Mouse (Mus musculus): ENCODE data around the gene Plcb4. TPM values are rescaled to one million over a fixed set of nuclear protein-coding genes. Genes with fewer than 3 reads are reported as not detected.

Plcb4 gene
- polyA plus RNA-seq, 1 experiment from 2014 or later: 44.9 TPM

- no peak overlapping the region for H3K4me2 ChIP-seq (ENCODE audit: low read length)
- H3K27me3 ChIP-seq (ENCODE audit: control insufficient read depth, insufficient read depth, low read length): no peaks in the 10 kb centered on the region
- ATAC-seq (ENCODE audit: insufficient number of reproducible peaks, insufficient read depth, low FRiP score, low read depth): no peak
- no peaks in the 10 kb centered on the region for H3K9me3 ChIP-seq (ENCODE audit: control insufficient read depth, low read length)
- H3K4me3 ChIP-seq (ENCODE audit: control insufficient read depth in 1 of 2, insufficient read depth in 1 of 2, low read depth in 1 of 2, low read length in 2 of 2): no peak overlapping the region
- H3K36me3 ChIP-seq (ENCODE audit: control insufficient read depth, insufficient read depth, low read length): no peaks in the 10 kb centered on the region
- 87% methylated on average over 2 of the region's 2 CpGs for WGBS
- H3K4me1 ChIP-seq (ENCODE audit: control insufficient read depth in 2 of 2, insufficient read depth in 2 of 2, low read length in 2 of 2): peaks cover 4 to 18% of the 10 kb centered on the region in 2 experiments; a peak in 3 of 4 replicates
- no peak overlapping the region for H3K9ac ChIP-seq (ENCODE audit: low read length)
- no peak overlapping the region for H3K27ac ChIP-seq (replicated peaks in 1 of 2; ENCODE audit: control insufficient read depth in 1 of 2, insufficient read depth in 1 of 2, low read depth in 2 of 2, low read length in 2 of 2)
These were observed 198.0 kb downstream of the Plcb4 start for GRCm38 (mm10) chr2:135856826-135857225.

- Histone ChIP-seq H3K27ac (replicated peaks in 1 of 2; ENCODE audit: control insufficient read depth in 1 of 2, insufficient read depth in 1 of 2, low read depth in 2 of 2, low read length in 2 of 2) (peak overlapping the region; percentile 52 to 67), H3K4me1 (ENCODE audit: control insufficient read depth in 2 of 2, insufficient read depth in 2 of 2, low read length in 2 of 2) (peaks cover 5 to 33% of the 10 kb centered on the region in 2 experiments), H3K9ac (ENCODE audit: low read length) (no peak overlapping the region), H3K36me3 (ENCODE audit: control insufficient read depth, insufficient read depth, low read length) (no peaks in the 10 kb centered on the region), H3K27me3 (ENCODE audit: control insufficient read depth, insufficient read depth, low read length) (no peaks in the 10 kb centered on the region), H3K4me2 (ENCODE audit: low read length) (no peak overlapping the region), H3K9me3 (ENCODE audit: control insufficient read depth, low read length) (no peaks in the 10 kb centered on the region), H3K4me3 (ENCODE audit: control insufficient read depth in 1 of 2, insufficient read depth in 1 of 2, low read depth in 1 of 2, low read length in 2 of 2) (no peak overlapping the region)
- WGBS: 72% methylated on average over 8 of the region's 8 CpGs
- no peak for ATAC-seq (ENCODE audit: insufficient number of reproducible peaks, insufficient read depth, low FRiP score, low read depth)
These were observed 203.0 kb downstream of the Plcb4 start for GRCm38 (mm10) chr2:135861531-135862488.

- H3K9me3 ChIP-seq (ENCODE audit: control insufficient read depth, low read length): no peaks in the 10 kb centered on the region
- no peak overlapping the region for H3K4me3 ChIP-seq (ENCODE audit: control insufficient read depth in 1 of 2, insufficient read depth in 1 of 2, low read depth in 1 of 2, low read length in 2 of 2)
- H3K9ac ChIP-seq (ENCODE audit: low read length): no peak overlapping the region
- H3K4me1 ChIP-seq (ENCODE audit: control insufficient read depth in 2 of 2, insufficient read depth in 2 of 2, low read length in 2 of 2): peaks cover 5 to 33% of the 10 kb centered on the region in 2 experiments
- 32% methylated on average over 5 of the region's 5 CpGs for WGBS
- ATAC-seq (ENCODE audit: insufficient number of reproducible peaks, insufficient read depth, low FRiP score, low read depth): no peak
- H3K27me3 ChIP-seq (ENCODE audit: control insufficient read depth, insufficient read depth, low read length): no peaks in the 10 kb centered on the region
- H3K27ac ChIP-seq (replicated peaks in 1 of 2; ENCODE audit: control insufficient read depth in 1 of 2, insufficient read depth in 1 of 2, low read depth in 2 of 2, low read length in 2 of 2): peak overlapping the region in 1 of 2 experiments; percentile 67; a peak in 2 of 4 replicates
- H3K4me2 ChIP-seq (ENCODE audit: low read length): no peak overlapping the region
- no peaks in the 10 kb centered on the region for H3K36me3 ChIP-seq (ENCODE audit: control insufficient read depth, insufficient read depth, low read length)
These were observed 203.9 kb downstream of the Plcb4 start for GRCm38 (mm10) chr2:135862489-135863390.

- ATAC-seq (ENCODE audit: insufficient number of reproducible peaks, insufficient read depth, low FRiP score, low read depth): no peak
- peaks cover 5 to 33% of the 10 kb centered on the region in 2 experiments for H3K4me1 ChIP-seq (ENCODE audit: control insufficient read depth in 2 of 2, insufficient read depth in 2 of 2, low read length in 2 of 2)
- no peaks in the 10 kb centered on the region for H3K36me3 ChIP-seq (ENCODE audit: control insufficient read depth, insufficient read depth, low read length)
- H3K9me3 ChIP-seq (ENCODE audit: control insufficient read depth, low read length): no peaks in the 10 kb centered on the region
- H3K4me3 ChIP-seq (ENCODE audit: control insufficient read depth in 1 of 2, insufficient read depth in 1 of 2, low read depth in 1 of 2, low read length in 2 of 2): no peak overlapping the region
- 69% methylated on average over 4 of the region's 4 CpGs for WGBS
- H3K27me3 ChIP-seq (ENCODE audit: control insufficient read depth, insufficient read depth, low read length): no peaks in the 10 kb centered on the region
- H3K4me2 ChIP-seq (ENCODE audit: low read length): no peak overlapping the region
- H3K27ac ChIP-seq (replicated peaks in 1 of 2; ENCODE audit: control insufficient read depth in 1 of 2, insufficient read depth in 1 of 2, low read depth in 2 of 2, low read length in 2 of 2): no peak overlapping the region
- H3K9ac ChIP-seq (ENCODE audit: low read length): no peak overlapping the region
These were observed 204.7 kb downstream of the Plcb4 start for GRCm38 (mm10) chr2:135863391-135864076.

- no peak for ATAC-seq (ENCODE audit: insufficient number of reproducible peaks, insufficient read depth, low FRiP score, low read depth)
- Histone ChIP-seq H3K27me3 (ENCODE audit: control insufficient read depth, insufficient read depth, low read length) (no peaks in the 10 kb centered on the region), H3K4me2 (ENCODE audit: low read length) (no peak overlapping the region), H3K27ac (replicated peaks in 1 of 2; ENCODE audit: control insufficient read depth in 1 of 2, insufficient read depth in 1 of 2, low read depth in 2 of 2, low read length in 2 of 2) (no peak overlapping the region), H3K4me3 (ENCODE audit: control insufficient read depth in 1 of 2, insufficient read depth in 1 of 2, low read depth in 1 of 2, low read length in 2 of 2) (no peak overlapping the region), H3K9me3 (ENCODE audit: control insufficient read depth, low read length) (no peaks in the 10 kb centered on the region), H3K36me3 (ENCODE audit: control insufficient read depth, insufficient read depth, low read length) (no peaks in the 10 kb centered on the region), H3K9ac (ENCODE audit: low read length) (no peak overlapping the region), H3K4me1 (ENCODE audit: control insufficient read depth in 2 of 2, insufficient read depth in 2 of 2, low read length in 2 of 2) (peaks cover 6 to 36% of the 10 kb centered on the region in 2 experiments)
- WGBS: 68% methylated on average over 9 of the region's 9 CpGs
These were observed 207.6 kb downstream of the Plcb4 start for GRCm38 (mm10) chr2:135866421-135866820.

GRCm38 (mm10) chr2:135866838-135867237 is 208.0 kb downstream of the Plcb4 start:
- Histone ChIP-seq H3K4me3 (ENCODE audit: control insufficient read depth in 1 of 2, insufficient read depth in 1 of 2, low read depth in 1 of 2, low read length in 2 of 2) (no peak overlapping the region), H3K36me3 (ENCODE audit: control insufficient read depth, insufficient read depth, low read length) (no peaks in the 10 kb centered on the region), H3K9me3 (ENCODE audit: control insufficient read depth, low read length) (no peaks in the 10 kb centered on the region), H3K4me1 (ENCODE audit: control insufficient read depth in 2 of 2, insufficient read depth in 2 of 2, low read length in 2 of 2) (peaks cover 6 to 32% of the 10 kb centered on the region in 2 experiments), H3K27ac (replicated peaks in 1 of 2; ENCODE audit: control insufficient read depth in 1 of 2, insufficient read depth in 1 of 2, low read depth in 2 of 2, low read length in 2 of 2) (no peak overlapping the region), H3K27me3 (ENCODE audit: control insufficient read depth, insufficient read depth, low read length) (no peaks in the 10 kb centered on the region), H3K9ac (ENCODE audit: low read length) (no peak overlapping the region), H3K4me2 (ENCODE audit: low read length) (no peak overlapping the region)
- no peak for ATAC-seq (ENCODE audit: insufficient number of reproducible peaks, insufficient read depth, low FRiP score, low read depth)
- WGBS: 61% methylated on average over 4 of the region's 4 CpGs

GRCm38 (mm10) chr2:135869637-135870036 is 210.8 kb downstream of the Plcb4 start:
- Histone ChIP-seq H3K4me1 (ENCODE audit: control insufficient read depth in 2 of 2, insufficient read depth in 2 of 2, low read length in 2 of 2) (peaks cover 3 to 15% of the 10 kb centered on the region in 2 experiments; a peak in 3 of 4 replicates), H3K9me3 (ENCODE audit: control insufficient read depth, low read length) (no peaks in the 10 kb centered on the region), H3K9ac (ENCODE audit: low read length) (no peak overlapping the region), H3K27ac (replicated peaks in 1 of 2; ENCODE audit: control insufficient read depth in 1 of 2, insufficient read depth in 1 of 2, low read depth in 2 of 2, low read length in 2 of 2) (no peak overlapping the region), H3K36me3 (ENCODE audit: control insufficient read depth, insufficient read depth, low read length) (no peaks in the 10 kb centered on the region), H3K4me2 (ENCODE audit: low read length) (no peak overlapping the region), H3K4me3 (ENCODE audit: control insufficient read depth in 1 of 2, insufficient read depth in 1 of 2, low read depth in 1 of 2, low read length in 2 of 2) (no peak overlapping the region), H3K27me3 (ENCODE audit: control insufficient read depth, insufficient read depth, low read length) (no peaks in the 10 kb centered on the region)
- 67% methylated on average over 7 of the region's 7 CpGs for WGBS
- no peak for ATAC-seq (ENCODE audit: insufficient number of reproducible peaks, insufficient read depth, low FRiP score, low read depth)

Data from heart, embryonic 14.5 days (tissue).